Mouse (Mus musculus) CH12.LX (cell line): ENCODE results near the gene Zbtb7a. TPM values are rescaled to one million over a fixed set of nuclear protein-coding genes. Genes with fewer than 3 reads are reported as not detected.

Source experiments
- DNase-seq: peaks from one replicate; pipeline ENCODE4 v3.0.0-alpha.2; 2013; ENCODE audit errors: extremely low read depth
- H3K27ac ChIP-seq: 2 replicates; pipeline ENCODE4 v1.5.1; 2012; ENCODE audit warnings: low read depth, mild to moderate bottlenecking, control low read depth, moderate library complexity; ENCODE audit not compliant: insufficient read depth
- H3K27me3 ChIP-seq: replicated peaks from 2 replicates; pipeline ENCODE3; 2012; ENCODE audit warnings: inconsistent platforms
- H3K36me3 ChIP-seq, 2 experiments: replicated peaks in 1 of 2; 2 replicates each; pipeline versions ENCODE3 to v1.6.1; 2012; ENCODE audit warnings: inconsistent platforms in 1 of 2, low read length in 1 of 2, mild to moderate bottlenecking in 1 of 2, mixed read lengths in 1 of 2, moderate library complexity in 1 of 2; ENCODE audit not compliant: control insufficient read depth in 1 of 2, insufficient read depth in 1 of 2
- H3K4me1 ChIP-seq, 2 experiments: 2 replicates each; pipeline ENCODE4 v1.6.1; 2012; ENCODE audit warnings: inconsistent platforms in 1 of 2, moderate library complexity in 1 of 2; ENCODE audit not compliant: insufficient read depth in 2 of 2, control insufficient read depth in 1 of 2
- H3K4me2 ChIP-seq: 2 replicates; pipeline ENCODE4 v1.6.1; 2012; ENCODE audit warnings: low read depth, mild to moderate bottlenecking, control low read depth; ENCODE audit not compliant: poor library complexity, insufficient read depth, severe bottlenecking
- H3K4me3 ChIP-seq, 3 experiments: fragments of 150-350 bp in 1 of 3; sonication (generic) in 1 of 3; replicated peaks in 1 of 3; 2 replicates each; pipeline versions ENCODE3 to v1.5.1; 2011 to 2012; ENCODE audit warnings: low read depth in 2 of 3, low read length in 2 of 3, mild to moderate bottlenecking in 2 of 3, moderate library complexity in 2 of 3, control low read depth in 1 of 3, improper control_type of control experiment in 1 of 3, inconsistent platforms in 1 of 3, mixed read lengths in 1 of 3; ENCODE audit not compliant: poor library complexity in 1 of 3
- H3K79me2 ChIP-seq: replicated peaks from 2 replicates; pipeline ENCODE4 v1.6.1; 2012; ENCODE audit warnings: mild to moderate bottlenecking, moderate library complexity; ENCODE audit not compliant: control insufficient read depth, poor library complexity, insufficient read depth, severe bottlenecking; ENCODE audit errors: extremely low read depth
- H3K9ac ChIP-seq: 2 replicates; pipeline ENCODE4 v1.6.1; 2012; ENCODE audit warnings: low read depth, mild to moderate bottlenecking, control low read depth, moderate library complexity; ENCODE audit not compliant: insufficient read depth
- H3K9me3 ChIP-seq: replicated peaks from 2 replicates; pipeline ENCODE3; 2012; ENCODE audit warnings: low read length, inconsistent platforms, mixed read lengths
- BHLHE40 ChIP-seq: IDR thresholded peaks from 2 replicates; pipeline ENCODE4 v1.6.1; 2011; ENCODE audit warnings: mild to moderate bottlenecking, low read depth, low read length, improper control_type of control experiment
- CTCF ChIP-seq, 2 experiments: IDR thresholded peaks in 1 of 2; conservative IDR thresholded peaks in 1 of 2; 2 replicates each; pipeline ENCODE4 v1.5.1; 2011 to 2012; ENCODE audit warnings: low read depth in 2 of 2, low read length in 2 of 2, improper control_type of control experiment in 1 of 2, inconsistent platforms in 1 of 2, mild to moderate bottlenecking in 1 of 2, moderate library complexity in 1 of 2
- E2F4 ChIP-seq: IDR thresholded peaks from 2 replicates; pipeline ENCODE4 v1.6.1; 2011; ENCODE audit warnings: low read depth, low read length, improper control_type of control experiment; ENCODE audit not compliant: insufficient replicate concordance
- ELF1 ChIP-seq: IDR thresholded peaks from 2 replicates; pipeline ENCODE4 v1.6.1; 2014; ENCODE audit warnings: low read depth, mild to moderate bottlenecking, inconsistent platforms, low read length, improper control_type of control experiment
- ETS1 ChIP-seq: conservative IDR thresholded peaks from 2 replicates; pipeline ENCODE4 v1.6.1; 2012; ENCODE audit warnings: low read depth, mild to moderate bottlenecking, inconsistent platforms, low read length, improper control_type of control experiment, moderate library complexity
- GABPA ChIP-seq: IDR thresholded peaks from 2 replicates; pipeline ENCODE4 v1.6.1; 2012; ENCODE audit warnings: low read depth, low read length, improper control_type of control experiment, inconsistent platforms; ENCODE audit not compliant: insufficient replicate concordance
- KAT2A ChIP-seq: IDR thresholded peaks from 2 replicates; pipeline ENCODE4 v1.6.1; 2012; ENCODE audit warnings: low read length, improper control_type of control experiment, inconsistent platforms; ENCODE audit not compliant: insufficient replicate concordance
- MAFK ChIP-seq: IDR thresholded peaks from 2 replicates; pipeline ENCODE4 v1.6.1; 2011; ENCODE audit warnings: low read length, improper control_type of control experiment; ENCODE audit not compliant: insufficient replicate concordance
- MAX ChIP-seq: IDR thresholded peaks from 2 replicates; pipeline ENCODE4 v1.6.1; 2011; ENCODE audit warnings: low read length, improper control_type of control experiment
- MXI1 ChIP-seq: IDR thresholded peaks from 2 replicates; pipeline ENCODE4 v1.6.1; 2011; ENCODE audit warnings: mild to moderate bottlenecking, low read depth, low read length, improper control_type of control experiment
- MYC ChIP-seq: IDR thresholded peaks from 2 replicates; pipeline ENCODE4 v1.6.1; 2011; ENCODE audit warnings: low read depth, mild to moderate bottlenecking, improper control_type of control experiment, low read length
- NELFE ChIP-seq: IDR thresholded peaks from 2 replicates; pipeline ENCODE4 v1.6.1; 2011; ENCODE audit warnings: low read depth, low read length, improper control_type of control experiment
- NRF1 ChIP-seq: IDR thresholded peaks from 2 replicates; pipeline ENCODE4 v1.6.1; 2014; ENCODE audit warnings: low read depth, mild to moderate bottlenecking, inconsistent platforms, low read length, improper control_type of control experiment, moderate library complexity
- PAX5 ChIP-seq: IDR thresholded peaks from 2 replicates; pipeline ENCODE4 v1.6.1; 2012; ENCODE audit warnings: low read length, inconsistent platforms, mixed read lengths
- RCOR1 ChIP-seq: conservative IDR thresholded peaks from 2 replicates; pipeline ENCODE4 v1.6.1; 2012; ENCODE audit warnings: low read depth, mild to moderate bottlenecking, inconsistent platforms, low read length, improper control_type of control experiment
- USF2 ChIP-seq: conservative IDR thresholded peaks from 2 replicates; pipeline ENCODE4 v1.6.1; 2011; ENCODE audit warnings: low read depth, low read length, improper control_type of control experiment
- dilution Hi-C: fragments of 300-500 bp; cut with MboI; formaldehyde crosslinking; loops from 2 replicates; pipeline ENCODE4 v1.14.3; 2020; ENCODE audit warnings: low sequenced_read_pairs; ENCODE audit not compliant: extremely low pct_unique_long_range_greater_than_20kb, extremely low pct_ligation_motif_present
- in situ Hi-C: fragments of 300-500 bp; cut with MboI; formaldehyde crosslinking; loops from 3 replicates; pipeline ENCODE4 v1.14.3; 2019; ENCODE audit warnings: low sequenced_read_pairs, low pct_ligation_motif_present, low pct_unique_long_range_greater_than_20kb, mixed read lengths
- polyA plus RNA-seq: library from polyadenylated mRNA; unstranded; fragments of >175 nt; gene quantifications from 2 replicates; pipeline ENCODE4 v1.2.1, GENCODE M21; 2012; ENCODE audit warnings: low read depth; ENCODE audit not compliant: insufficient read length
- total RNA-seq, 2 experiments: library from RNA; depleted of rRNA; stranded (reverse); fragments of 300-350 nt in 1 of 2; fragments of >200 nt in 1 of 2; gene quantifications; 2 replicates each; pipeline ENCODE4 v1.2.3; 2012 to 2014

The Zbtb7a gene
- total and polyA plus RNA-seq, 3 experiments = 3.0 to 21.3 (median 18.2) TPM

GRCm38 (mm10) chr10:81167200-81168086, 32.4 kb downstream of the Zbtb7a start, which contains the start of gene Pias4 (continued):
- TF ChIP-seq MAFK (no peak), BHLHE40 (peak; percentile 98), ELF1 (peak; percentile 72), MAX (peak; percentile 93), CTCF (conservative IDR thresholded peaks at IDR 0.05 in 1 of 2, IDR thresholded peaks at IDR 0.05 in 1 of 2; ENCODE audit: low read depth in 2 of 2, low read length in 2 of 2) (no peak), NRF1 (peak; percentile 92), ETS1 (no peak), MYC (peak; percentile 31; the same call in 1 of the 2 replicates)

GRCm38 (mm10) chr10:81168087-81168431, 33.0 kb downstream of the Zbtb7a start:
- H3K9ac ChIP-seq = peak overlapping the region; percentile 55
- in situ Hi-C loops (loop anchor here (10.0 kb wide), 1 partner anchor 243 kb away; no protein-coding TSS in a partner anchor), dilution Hi-C loops (no loop called here)
- peaks cover 33% of the 10 kb centered on the region for H3K79me2 ChIP-seq
- H3K27me3 ChIP-seq = no peaks in the 10 kb centered on the region
- H3K27ac ChIP-seq = peak overlapping the region; percentile 61; the same call in 1 of the 2 replicates
- TF ChIP-seq GABPA (no peak), KAT2A (no peak), NELFE (no peak), E2F4 (no peak), MXI1 (no peak), USF2 (no peak), MYC (no peak), PAX5 (no peak), ETS1 (no peak), RCOR1 (no peak)
- peak overlapping the region; percentile 84 for H3K4me2 ChIP-seq
- H3K36me3 ChIP-seq = peaks cover 7 to 28% of the 10 kb centered on the region in 2 experiments
- no peak for DNase-seq
- no peaks in the 10 kb centered on the region for H3K9me3 ChIP-seq
- H3K4me1 ChIP-seq = peaks cover 16 to 47% of the 10 kb centered on the region in 2 experiments
- H3K4me3 ChIP-seq = peak overlapping the region; percentile 65 to 86 (median 80)
